Mouse (Mus musculus): Measurements from ENCODE around the gene Tmem98.
A peak's percentile ranks its signal among the peaks of the same experiment; 100 is the strongest.

GRCm38 (mm10) chr11:80851859-80852258 lies 41.9 kb downstream of the Tmem98 start:
- TF ChIP-seq POLR2A (IDR thresholded peaks at IDR 0.05; ENCODE audit: low read depth, low read length) (no peak), CTCF (conservative IDR thresholded peaks at IDR 0.05; ENCODE audit: insufficient read depth, insufficient read length, low read depth, low read length) (peak; percentile 51)
